Mouse (Mus musculus) lung, embryonic 14.5 days (tissue): ENCODE results near the gene Ppip5k2. TPM values are rescaled to one million over a fixed set of nuclear protein-coding genes. Genes with fewer than 3 reads are reported as not detected.
A peak's percentile ranks its signal among the peaks of the same experiment; 100 is the strongest.

Experiments
- ATAC-seq: fragments of 200-750 bp; cut with Nextera tagmentation; 2 replicates; pipeline ENCODE4 v1.8.0; 2017; ENCODE audit warnings: mild to moderate bottlenecking, moderate TSS enrichment, moderate library complexity; ENCODE audit not compliant: insufficient read depth
- DNase-seq: peaks from one replicate; pipeline ENCODE4 v3.0.0-alpha.2; 2015
- H3K27ac ChIP-seq: fragments of 300-500 bp; sonication (generic); 2 replicates; pipeline ENCODE4 v1.5.1; 2014; ENCODE audit warnings: low read depth, mild to moderate bottlenecking, moderate library complexity
- H3K27me3 ChIP-seq: fragments of 300-500 bp; sonication (generic); 2 replicates; pipeline ENCODE4 v1.6.1; 2014; ENCODE audit warnings: low read length, control low read depth; ENCODE audit not compliant: insufficient read depth
- H3K36me3 ChIP-seq: fragments of 300-500 bp; sonication (generic); 2 replicates; pipeline ENCODE4 v1.6.1; 2014; ENCODE audit warnings: control low read depth; ENCODE audit not compliant: insufficient read depth
- H3K4me1 ChIP-seq: fragments of 300-500 bp; sonication (generic); 2 replicates; pipeline ENCODE4 v1.6.1; 2014; ENCODE audit warnings: antibody characterized with exemption, control low read depth; ENCODE audit not compliant: insufficient read depth
- H3K4me2 ChIP-seq: fragments of 300-500 bp; sonication (generic); 2 replicates; pipeline ENCODE4 v1.6.1; 2014; ENCODE audit warnings: mild to moderate bottlenecking
- H3K4me3 ChIP-seq: fragments of 300-500 bp; sonication (generic); 2 replicates; pipeline ENCODE4 v1.5.1; 2014; ENCODE audit warnings: low read depth, low read length
- H3K9ac ChIP-seq: fragments of 300-500 bp; sonication (generic); 2 replicates; pipeline ENCODE4 v1.6.1; 2014
- H3K9me3 ChIP-seq: fragments of 300-500 bp; sonication (generic); 2 replicates; pipeline ENCODE4 v1.6.1; 2016; ENCODE audit warnings: low read depth, low read length, control low read depth
- CTCF ChIP-seq: IDR thresholded peaks from 2 replicates; pipeline ENCODE4 v1.5.1; 2016; ENCODE audit warnings: antibody characterized with exemption, low read depth
- WGBS: fragments of 180-500 bp; shearing (Covaris S2); extraction: QIAGEN DNeasy Blood & Tissue Kit; methylation state at CpG from one replicate; pipeline ENCODE4 v1.1.7; 2014; 5-methylcytosine and 5-hydroxymethylcytosine counted together
- polyA plus RNA-seq: library from polyadenylated mRNA; unstranded; fragments of >200 nt; fragmentation: Nextera tagmentation; extraction: Ambion mirVana; gene quantifications from 2 replicates; pipeline ENCODE4 v1.2.1, GENCODE M21; 2014

Gene Ppip5k2
- polyA plus RNA-seq, 1 experiment from 2014 or later, result 41.4 TPM

GRCm38 (mm10) chr1:97729339-97729738 is 40.9 kb downstream of the Ppip5k2 start:
- ATAC-seq (no peak), DNase-seq (no peak)
- Histone ChIP-seq H3K9ac (no peak overlapping the region), H3K36me3 (peaks cover 31% of the 10 kb centered on the region), H3K4me1 (no peaks in the 10 kb centered on the region), H3K27ac (no peak overlapping the region), H3K4me3 (no peak overlapping the region), H3K9me3 (no peaks in the 10 kb centered on the region), H3K27me3 (no peaks in the 10 kb centered on the region), H3K4me2 (no peak overlapping the region)
- TF ChIP-seq CTCF, result no peak
- 58% methylated on average over 1 of the region's 1 CpGs for WGBS

- H3K4me2 ChIP-seq, result no peak overlapping the region
- TF ChIP-seq CTCF, result peak; percentile 45
- H3K4me1 ChIP-seq, result no peaks in the 10 kb centered on the region
- no peak overlapping the region for H3K27ac ChIP-seq
- WGBS, result 72% methylated on average over 2 of the region's 2 CpGs
- H3K36me3 ChIP-seq, result peaks cover 27% of the 10 kb centered on the region
- no peak overlapping the region for H3K4me3 ChIP-seq
- ATAC-seq (no peak), DNase-seq (peak; percentile 4)
- H3K27me3 ChIP-seq, result no peaks in the 10 kb centered on the region
- no peaks in the 10 kb centered on the region for H3K9me3 ChIP-seq
- H3K9ac ChIP-seq, result no peak overlapping the region
These were observed 43.5 kb downstream of the Ppip5k2 start for GRCm38 (mm10) chr1:97726730-97727129.

GRCm38 (mm10) chr1:97718440-97718839 is 51.8 kb downstream of the Ppip5k2 start:
- no peak for TF ChIP-seq CTCF
- H3K4me3 ChIP-seq, result no peak overlapping the region
- H3K9me3 ChIP-seq, result no peaks in the 10 kb centered on the region
- no peak overlapping the region for H3K27ac ChIP-seq
- no peak overlapping the region for H3K4me2 ChIP-seq
- WGBS, result 88% methylated on average over 9 of the region's 9 CpGs
- peaks cover 54% of the 10 kb centered on the region for H3K36me3 ChIP-seq
- DNase-seq, result peak; percentile 4
- no peak overlapping the region for H3K9ac ChIP-seq
- no peak for ATAC-seq
- H3K4me1 ChIP-seq, result no peaks in the 10 kb centered on the region
- no peaks in the 10 kb centered on the region for H3K27me3 ChIP-seq

- Histone ChIP-seq H3K9me3 (no peaks in the 10 kb centered on the region), H3K4me1 (no peaks in the 10 kb centered on the region), H3K4me3 (no peak overlapping the region), H3K27me3 (no peaks in the 10 kb centered on the region), H3K9ac (no peak overlapping the region), H3K4me2 (no peak overlapping the region), H3K36me3 (peaks cover 45% of the 10 kb centered on the region), H3K27ac (no peak overlapping the region)
- no peak for DNase-seq
- WGBS, result 78% methylated on average over 11 of the region's 11 CpGs
- ATAC-seq, result no peak
- TF ChIP-seq CTCF, result no peak
These were observed 55.8 kb downstream of the Ppip5k2 start for GRCm38 (mm10) chr1:97714334-97714868.

GRCm38 (mm10) chr1:97710520-97710919 is 59.7 kb downstream of the Ppip5k2 start:
- no peak overlapping the region for H3K9ac ChIP-seq
- H3K4me2 ChIP-seq, result no peak overlapping the region
- H3K4me1 ChIP-seq, result no peaks in the 10 kb centered on the region
- DNase-seq (no peak), ATAC-seq (no peak)
- H3K9me3 ChIP-seq, result no peaks in the 10 kb centered on the region
- no peaks in the 10 kb centered on the region for H3K27me3 ChIP-seq
- TF ChIP-seq CTCF, result no peak
- 82% methylated on average over 3 of the region's 3 CpGs for WGBS
- H3K27ac ChIP-seq, result no peak overlapping the region
- H3K4me3 ChIP-seq, result no peak overlapping the region
- peaks cover 43% of the 10 kb centered on the region for H3K36me3 ChIP-seq

- Histone ChIP-seq H3K4me3 (no peak overlapping the region), H3K36me3 (peaks cover 16% of the 10 kb centered on the region), H3K4me2 (no peak overlapping the region), H3K9me3 (no peaks in the 10 kb centered on the region), H3K27ac (no peak overlapping the region), H3K4me1 (no peaks in the 10 kb centered on the region), H3K9ac (no peak overlapping the region), H3K27me3 (no peaks in the 10 kb centered on the region)
- no peak for TF ChIP-seq CTCF
- ATAC-seq (no peak), DNase-seq (no peak)
These were observed 64.8 kb downstream of the Ppip5k2 start for GRCm38 (mm10) chr1:97705389-97705788.

GRCm38 (mm10) chr1:97704646-97705045 is 65.6 kb downstream of the Ppip5k2 start:
- DNase-seq (no peak), ATAC-seq (no peak)
- whole genome bisulfite sequencing, result 82% methylated on average over 1 of the region's 1 CpGs
- TF ChIP-seq CTCF, result no peak
- no peak overlapping the region for H3K27ac ChIP-seq
- H3K4me2 ChIP-seq, result no peak overlapping the region
- H3K4me3 ChIP-seq, result no peak overlapping the region
- no peak overlapping the region for H3K9ac ChIP-seq
- no peaks in the 10 kb centered on the region for H3K4me1 ChIP-seq
- no peaks in the 10 kb centered on the region for H3K27me3 ChIP-seq
- peaks cover 16% of the 10 kb centered on the region for H3K36me3 ChIP-seq
- H3K9me3 ChIP-seq, result no peaks in the 10 kb centered on the region

GRCm38 (mm10) chr1:97698956-97699570 is 71.1 kb downstream of the Ppip5k2 start:
- Histone ChIP-seq H3K27me3 (no peaks in the 10 kb centered on the region), H3K36me3 (no peaks in the 10 kb centered on the region), H3K4me1 (no peaks in the 10 kb centered on the region), H3K4me2 (no peak overlapping the region), H3K4me3 (no peak overlapping the region), H3K27ac (no peak overlapping the region), H3K9ac (no peak overlapping the region), H3K9me3 (no peaks in the 10 kb centered on the region)
- DNase-seq (no peak), ATAC-seq (peak; percentile 35; the same call in 1 of the 2 replicates)
- WGBS, result 11% methylated on average over 11 of the region's 11 CpGs
- no peak for TF ChIP-seq CTCF
